Mouse (Mus musculus) cerebellum, adult 9-11 months (tissue): ENCODE data around the gene Thy1.

Source experiments
- DNase-seq: peaks from one replicate; pipeline ENCODE4 v3.0.0; 2022

Gene Thy1

DNA sequence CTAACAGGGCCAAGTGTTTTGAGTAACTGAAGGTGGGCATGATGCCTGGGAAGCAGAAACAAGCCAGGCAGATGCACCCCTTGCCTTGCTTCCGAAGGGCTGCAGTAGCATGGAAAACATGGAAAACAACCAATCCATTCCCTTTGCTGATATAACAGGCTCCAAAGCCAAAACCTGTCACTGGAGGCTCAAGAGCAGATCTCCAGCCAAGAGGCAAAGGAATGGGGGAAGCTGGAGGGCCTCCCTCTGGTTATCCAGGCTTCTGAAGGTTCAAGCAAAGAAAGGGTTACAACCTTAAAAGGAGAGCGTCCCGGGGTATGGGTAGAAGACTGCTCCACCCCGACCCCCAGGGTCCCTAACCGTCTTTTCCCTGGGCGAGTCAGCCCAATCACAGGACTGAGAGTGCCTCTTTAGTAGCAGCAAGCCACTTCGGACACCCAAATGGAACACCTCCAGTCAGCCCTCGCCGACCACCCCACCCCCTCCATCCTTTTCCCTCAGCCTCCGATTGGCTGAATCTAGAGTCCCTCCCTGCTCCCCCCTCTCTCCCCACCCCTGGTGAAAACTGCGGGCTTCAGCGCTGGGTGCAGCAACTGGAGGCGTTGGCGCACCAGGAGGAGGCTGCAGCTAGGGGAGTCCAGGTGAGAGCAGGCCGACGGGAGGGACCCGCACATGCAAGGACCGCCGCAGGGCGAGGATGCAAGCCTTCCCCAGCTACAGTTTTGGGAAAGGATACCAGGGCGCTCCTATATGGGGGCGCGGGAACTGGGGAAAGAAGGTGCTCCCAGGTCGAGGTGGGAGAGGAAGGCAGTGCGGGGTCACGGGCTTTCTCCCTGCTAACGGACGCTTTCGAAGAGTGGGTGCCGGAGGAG lies at the start of gene Thy1:
Gene Thy1, plus strand, starts transcription at position 549 of the 872 bp plus-strand sequence.
- no peak for DNase-seq

DNA sequence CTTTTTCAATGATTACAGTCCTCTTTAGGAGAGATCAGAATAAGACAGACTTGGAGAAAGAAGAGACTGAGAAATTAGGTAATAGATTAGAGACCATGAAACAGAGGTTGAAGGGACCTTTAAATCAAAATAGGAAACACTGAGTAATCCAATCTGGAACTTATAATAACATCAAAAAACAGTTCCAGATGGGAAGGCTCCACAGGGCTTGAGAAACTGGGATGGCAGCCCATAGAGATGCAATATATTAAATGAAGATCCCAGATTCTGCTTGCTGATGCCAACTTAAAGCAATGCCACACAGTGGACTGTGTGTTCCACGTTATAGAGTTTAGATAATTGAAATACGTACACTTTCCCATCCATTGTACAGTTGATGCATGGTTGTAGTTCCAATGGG lies 45.5 kb upstream of the Thy1 start:
- no peak for DNase-seq

GRCm38 (mm10) chr9:43998851-43999250 lies 44.3 kb upstream of the Thy1 start:
- DNase-seq: no peak

DNA sequence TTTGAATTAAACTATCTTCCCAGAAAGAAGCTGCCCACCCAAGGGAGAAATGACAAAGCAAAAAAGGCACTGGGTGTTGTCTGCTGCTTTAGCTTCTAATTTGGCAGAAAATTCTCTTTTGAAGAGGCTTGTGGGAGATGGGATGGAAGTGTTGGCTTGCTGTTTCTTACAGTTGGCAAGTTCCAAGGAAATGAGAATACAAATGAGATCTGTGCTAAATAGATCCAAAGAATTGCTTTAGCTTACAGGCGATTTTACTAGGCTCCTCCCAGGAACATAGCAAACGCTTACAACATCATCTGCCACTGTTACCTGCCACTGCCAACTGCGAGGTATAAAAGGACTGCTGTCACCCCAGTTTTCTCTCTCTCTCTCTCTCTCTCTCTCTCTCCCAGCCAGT lies 38.8 kb upstream of the Thy1 start:
- no peak for DNase-seq

GRCm38 (mm10) chr9:44005305-44005704 lies 37.9 kb upstream of the Thy1 start:
- no peak for DNase-seq

- DNase-seq: no peak
These were observed 35.9 kb upstream of the Thy1 start for GRCm38 (mm10) chr9:44007323-44007722.

DNA sequence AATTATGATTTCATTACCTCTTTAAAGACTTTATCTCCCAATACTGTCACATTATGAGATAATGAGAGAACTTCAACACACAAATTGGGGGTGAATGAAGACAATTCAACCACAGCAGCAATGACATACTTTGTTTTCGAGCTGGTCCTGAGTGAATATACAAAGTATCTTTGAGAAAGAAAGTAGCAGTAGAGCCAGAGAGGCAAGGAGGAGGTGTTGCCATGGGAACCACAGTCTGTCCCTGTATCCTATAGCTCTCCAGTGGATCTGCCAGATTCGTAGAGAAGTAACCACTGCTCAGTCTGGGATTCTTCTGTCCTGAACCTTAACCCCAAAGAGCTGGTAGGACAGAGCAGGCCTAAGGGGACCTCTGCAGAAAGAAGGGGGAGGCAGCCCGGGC lies 35.2 kb upstream of the Thy1 start:
- DNase-seq: no peak

GRCm38 (mm10) chr9:44010900-44011299 lies 32.3 kb upstream of the Thy1 start:
- no peak for DNase-seq

DNA sequence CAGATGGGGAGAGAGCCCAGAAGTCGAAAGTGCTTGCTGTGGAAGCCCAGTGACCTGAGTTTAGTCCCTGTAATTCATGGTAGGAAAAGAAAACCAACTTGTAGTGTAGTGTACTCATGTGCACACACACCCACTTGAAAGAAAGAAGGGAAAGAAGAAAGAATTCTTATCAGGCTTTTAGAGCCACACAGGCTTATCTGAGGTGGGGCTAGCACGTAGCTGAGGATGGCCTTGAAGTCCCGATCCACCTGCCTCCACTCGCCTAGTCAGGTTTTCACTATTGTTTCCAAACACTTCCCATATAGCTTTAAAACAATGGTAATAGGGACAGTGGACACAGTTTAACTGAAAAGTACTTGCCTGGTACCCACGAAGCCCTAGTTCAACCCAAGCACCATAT lies 31.5 kb upstream of the Thy1 start:
- DNase-seq: no peak

- DNase-seq: no peak
These were observed 31.0 kb upstream of the Thy1 start for GRCm38 (mm10) chr9:44012164-44012563.

DNA sequence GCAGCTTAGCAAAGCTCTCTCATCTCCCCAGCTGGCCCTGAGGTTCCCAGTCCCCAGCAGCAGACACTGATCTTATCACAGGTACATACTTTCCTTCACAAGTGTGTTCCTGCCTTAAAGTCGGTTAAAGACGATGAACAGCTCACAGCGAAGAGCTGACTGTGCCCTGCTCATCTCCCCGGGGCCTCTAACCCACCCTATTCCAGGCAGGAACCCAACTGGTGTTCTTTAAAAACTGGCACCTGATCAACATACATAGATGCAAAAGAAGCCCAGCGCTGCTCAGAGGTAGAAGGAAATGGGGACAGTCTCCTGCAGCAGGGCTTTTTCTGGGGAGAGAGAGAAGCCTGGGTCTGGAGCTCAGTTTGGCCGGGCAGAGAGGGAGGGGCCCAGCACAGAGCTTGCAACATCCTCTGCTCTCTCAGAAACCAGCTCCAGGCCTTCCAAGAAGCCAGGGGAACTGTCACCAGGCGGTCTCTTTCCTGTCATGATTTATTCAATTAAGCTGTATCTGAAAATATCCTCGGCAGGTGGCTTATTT lies 30.4 kb upstream of the Thy1 start:
- peak; percentile 26 for DNase-seq

DNA sequence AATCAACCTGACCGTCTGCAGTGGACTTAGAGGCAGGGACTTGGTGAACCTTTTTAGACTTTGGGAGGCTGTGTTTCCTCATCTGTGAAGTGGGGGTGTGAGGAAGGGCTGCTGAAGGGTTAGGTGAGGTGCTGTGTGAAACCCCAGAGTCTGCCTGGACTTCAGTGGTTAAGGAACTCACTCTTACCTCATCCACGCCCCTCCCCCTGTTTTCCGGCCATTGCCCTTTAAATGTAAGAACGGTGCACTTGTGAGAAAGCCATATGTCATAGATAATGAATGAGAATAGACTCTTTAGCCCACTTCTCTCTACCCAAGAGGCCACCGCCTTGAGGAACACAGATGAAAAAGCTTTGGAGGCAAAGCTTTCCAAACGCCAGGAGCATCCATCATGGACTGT lies 29.4 kb upstream of the Thy1 start:
- no peak for DNase-seq

DNA sequence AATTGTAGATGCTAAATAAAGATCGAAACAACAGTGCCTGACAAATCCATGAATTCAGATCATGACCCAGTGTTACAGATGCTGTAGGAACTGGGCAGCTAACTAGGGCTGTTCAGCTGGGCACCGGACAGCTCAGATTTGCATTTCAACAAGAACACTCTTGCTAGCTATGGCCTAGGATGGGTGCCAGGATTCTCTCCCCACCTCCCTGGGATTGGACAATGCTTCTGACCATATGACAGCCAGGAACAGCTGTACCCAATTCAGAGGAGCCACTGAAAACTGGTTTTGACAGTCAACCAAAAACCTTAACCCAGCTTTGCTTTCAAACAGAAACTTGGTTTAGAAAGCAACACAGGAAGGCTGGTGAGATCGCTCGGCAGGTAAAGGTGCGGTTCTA lies 26.9 kb upstream of the Thy1 start:
- DNase-seq: no peak

- no peak for DNase-seq
These were observed 25.3 kb upstream of the Thy1 start for GRCm38 (mm10) chr9:44017846-44018245.

GRCm38 (mm10) chr9:44020001-44020400 lies 23.2 kb upstream of the Thy1 start:
- DNase-seq: no peak

DNA sequence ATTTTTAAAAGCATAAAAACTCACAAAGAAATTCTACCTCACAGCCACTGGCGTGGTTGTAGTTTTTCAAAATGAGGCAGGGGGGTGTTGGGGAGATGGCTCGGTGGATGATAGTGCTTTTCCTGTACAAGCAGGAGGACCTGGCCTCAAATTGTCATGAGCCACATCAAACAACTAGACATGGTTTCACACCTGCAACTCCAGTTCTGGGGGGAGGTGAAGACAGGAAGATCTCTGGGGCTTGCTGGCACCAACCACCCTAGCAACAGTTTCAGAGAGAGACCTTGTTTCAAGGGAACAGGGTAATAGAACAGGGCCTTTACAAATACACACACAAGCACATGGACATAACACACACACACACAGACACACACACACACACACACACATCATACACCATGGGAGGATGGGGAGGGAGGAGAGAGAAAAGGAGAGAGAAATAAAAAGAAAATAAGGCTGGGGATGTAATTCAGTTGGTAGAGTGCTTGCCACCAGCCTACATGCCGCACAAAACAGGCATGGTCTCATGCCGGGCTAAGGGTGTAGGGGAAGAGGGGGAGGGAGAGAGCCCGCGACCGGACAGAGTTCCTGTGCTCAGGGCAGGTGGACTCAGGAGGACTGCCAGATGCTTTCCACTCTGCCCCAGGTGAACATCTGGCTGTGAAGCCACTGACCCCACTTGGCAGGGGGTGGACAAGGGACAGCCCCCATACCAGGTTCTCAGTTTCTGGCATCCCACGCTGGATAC lies 20.9 kb upstream of the Thy1 start:
- no peak for DNase-seq

DNA sequence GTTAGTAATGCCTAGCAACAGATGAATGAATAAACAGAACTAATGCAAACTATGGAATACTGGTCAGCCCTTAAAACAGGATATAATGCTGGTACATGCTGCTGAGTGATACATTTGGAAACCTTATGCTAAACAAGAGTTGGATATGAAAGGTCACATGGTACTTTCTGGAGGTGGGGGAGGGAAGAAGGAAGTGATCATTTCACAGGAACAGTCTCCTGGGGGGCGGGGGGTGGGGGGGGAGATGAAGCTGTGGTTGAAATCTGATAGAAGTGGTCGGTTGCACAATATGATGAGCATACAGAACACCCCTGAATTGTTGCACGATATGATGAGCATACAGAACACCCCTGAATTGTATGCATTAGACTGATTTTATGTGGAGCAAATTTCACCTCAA lies 19.1 kb upstream of the Thy1 start:
- no peak for DNase-seq

GRCm38 (mm10) chr9:44029580-44030236 lies 13.5 kb upstream of the Thy1 start:
- no peak for DNase-seq

- no peak for DNase-seq
These were observed 12.5 kb upstream of the Thy1 start for GRCm38 (mm10) chr9:44030646-44031045.

- DNase-seq: no peak
These were observed 12.1 kb upstream of the Thy1 start for GRCm38 (mm10) chr9:44031079-44031478.

- no peak for DNase-seq
These were observed 11.2 kb upstream of the Thy1 start for GRCm38 (mm10) chr9:44031946-44032345.

DNA sequence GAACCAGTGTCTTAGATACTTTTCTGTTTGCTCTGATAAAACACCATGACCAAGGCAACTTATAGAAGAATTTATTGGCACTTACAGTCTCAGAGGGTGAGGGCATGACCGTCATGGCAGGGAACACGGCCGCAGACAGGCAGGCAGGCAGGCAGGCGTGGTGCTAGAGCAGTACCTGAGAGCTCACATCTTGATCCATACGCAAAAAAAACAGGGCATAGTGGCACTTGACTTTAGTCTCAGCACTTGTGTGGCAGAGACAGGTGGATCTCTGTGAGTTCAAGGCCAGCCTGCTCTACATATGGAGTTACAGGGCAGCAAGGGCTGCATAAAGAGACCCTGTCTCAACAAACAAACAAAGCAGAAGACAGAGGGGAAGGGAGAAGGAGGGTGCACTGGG lies 9.9 kb upstream of the Thy1 start:
- DNase-seq: no peak

GRCm38 (mm10) chr9:44033957-44034727 lies 9.0 kb upstream of the Thy1 start:
- DNase-seq: no peak
